Comparison of ENCODE assay signal across 17 mouse cellular contexts in the genomic region with DNA sequence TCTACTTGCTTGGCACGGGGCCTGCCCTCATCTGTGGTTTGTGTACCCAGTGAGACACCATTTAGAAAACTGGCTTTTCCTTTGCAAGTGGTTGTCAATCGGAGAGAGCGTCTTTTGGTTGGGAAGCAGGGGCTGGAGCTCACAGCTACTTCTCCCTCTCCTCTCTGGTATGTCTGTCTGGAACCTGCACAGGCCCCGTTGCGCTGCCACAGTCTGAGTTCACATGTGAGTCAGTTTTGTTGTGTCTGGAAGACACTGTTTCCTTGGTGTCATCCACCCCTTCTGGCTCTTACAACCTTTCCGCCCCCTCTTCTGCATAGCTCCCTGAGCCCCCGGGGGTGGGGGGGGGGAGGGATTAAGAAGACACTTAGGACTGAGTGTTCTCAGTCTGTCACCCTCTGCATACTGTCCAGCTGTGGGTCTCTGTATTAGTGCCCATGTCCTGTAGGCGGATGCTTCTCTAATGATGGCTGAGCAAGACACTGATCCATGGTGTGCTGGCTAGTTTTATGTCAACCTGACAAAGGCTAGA.
"Had no signal": no experiment of that assay in that cellular context is flagged by ENCODE, and none has a peak within 500 bp of the region (broad histone marks: within the 10 kb centered on the region; RNA-seq: fewer than 3 reads in every experiment).

No protein-coding gene starts in this region.

- ATAC-seq: liver, postnatal 0 days; midbrain, embryonic 15.5 days had no signal

- DNase-seq: kidney, adult 18-20 months; kidney, postnatal 14 days; layer of hippocampus, adult 9-11 months; layer of hippocampus, postnatal 36 days; liver; liver, embryonic 13.5 days; liver, postnatal 0 days; lung, postnatal 14 days; right cerebral cortex, postnatal 14 days; thymus, adult 18-20 months; thymus, postnatal 14 days had no signal

- H3K4me3 ChIP-seq: kidney, embryonic 15.5 days; limb, embryonic 12.5 days; liver, embryonic 13.5 days; megakaryocyte, embryonic 14.5 days; midbrain, embryonic 15.5 days had no signal

- H3K27me3 ChIP-seq: kidney, embryonic 15.5 days; limb, embryonic 12.5 days; liver, embryonic 13.5 days; megakaryocyte, embryonic 14.5 days; midbrain, embryonic 15.5 days had no signal

- H3K4me1 ChIP-seq: kidney, embryonic 15.5 days; limb, embryonic 12.5 days had no signal

- H3K9ac ChIP-seq: kidney, embryonic 15.5 days; limb, embryonic 12.5 days; liver, embryonic 13.5 days; liver, postnatal 0 days; midbrain, embryonic 15.5 days had no signal

- H3K9me3 ChIP-seq: kidney, embryonic 15.5 days; limb, embryonic 12.5 days; liver, embryonic 13.5 days; megakaryocyte, embryonic 14.5 days; midbrain, embryonic 15.5 days had no signal

- H3K4me2 ChIP-seq: kidney, embryonic 15.5 days; limb, embryonic 12.5 days; liver, embryonic 13.5 days; midbrain, embryonic 11.5 days; midbrain, embryonic 15.5 days had no signal

- H3K27ac ChIP-seq: kidney, embryonic 15.5 days; limb, embryonic 12.5 days; liver, embryonic 13.5 days; macrophage; midbrain, embryonic 15.5 days had no signal
